Mouse (Mus musculus): ENCODE measurements at regions not wholly inside any gene's neighbourhood (a gene's known extent, or its start where the extent isn't known, plus 50 kb on each side); places are given as distances from the start of the nearest gene placed in this dataset.

DNA sequence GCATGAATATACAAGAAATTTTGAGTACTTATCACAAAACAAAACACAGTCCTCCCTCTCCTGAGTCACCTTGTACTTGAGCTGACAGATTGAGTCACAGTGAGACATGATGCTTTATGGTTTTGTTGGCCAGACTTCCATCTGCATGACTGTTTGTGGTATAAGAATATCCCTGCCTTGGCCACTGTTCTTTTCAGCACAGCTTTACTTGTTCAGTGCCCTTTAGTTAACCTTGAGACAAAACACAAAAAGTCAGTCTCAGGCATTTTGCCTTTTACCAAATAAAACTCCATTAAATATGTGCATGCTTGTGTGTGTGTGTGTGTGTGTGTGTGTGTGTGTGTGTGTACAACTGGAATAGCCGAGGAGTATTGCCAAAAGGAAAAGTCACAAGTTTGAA is 732.8 kb upstream of the Cited2 start:
- Histone ChIP-seq H3K36me3 (ENCODE audit: control insufficient read depth, insufficient read depth, low read length) (no peaks in the 10 kb centered on the region), H3K27me3 (ENCODE audit: control insufficient read depth, insufficient read depth, low read length) (no peaks in the 10 kb centered on the region), H3K4me2 (replicated peaks; ENCODE audit: low read depth, low read length) (no peak overlapping the region), H3K9me3 (ENCODE audit: control insufficient read depth, low read length) (no peaks in the 10 kb centered on the region), H3K27ac (ENCODE audit: low read depth, low read length) (no peak overlapping the region), H3K4me3 (ENCODE audit: low read length) (no peak overlapping the region), H3K9ac (ENCODE audit: low read depth, low read length) (no peak overlapping the region), H3K4me1 (ENCODE audit: control insufficient read depth, insufficient read depth, low read length) (no peaks in the 10 kb centered on the region)
- 71% methylated on average over 1 of the region's 1 CpGs for WGBS
- ATAC-seq (ENCODE audit: low FRiP score, low TSS enrichment), result no peak

DNA sequence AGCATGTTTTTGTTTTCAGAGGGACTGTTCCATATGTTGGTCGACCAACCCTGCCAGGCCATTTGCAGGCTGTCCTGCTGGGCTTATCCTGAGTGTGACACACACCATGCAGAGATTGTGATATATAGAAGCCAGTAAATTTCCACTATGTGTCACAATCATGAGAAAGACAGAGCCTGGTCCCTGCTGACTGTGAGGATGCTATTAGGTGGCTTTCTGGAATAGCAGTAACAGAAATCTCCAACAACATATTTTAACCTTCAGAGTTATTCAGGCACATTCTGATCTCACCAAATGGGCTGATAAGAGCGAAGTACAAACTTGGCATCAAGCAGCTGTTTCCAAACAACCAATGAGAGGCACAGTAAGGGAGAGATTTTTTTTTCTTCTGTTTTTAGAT is 729.2 kb upstream of the Cited2 start:
- H3K9ac ChIP-seq (ENCODE audit: low read depth, low read length), result no peak overlapping the region
- H3K4me3 ChIP-seq (ENCODE audit: low read length), result no peak overlapping the region
- no peak for ATAC-seq (ENCODE audit: low FRiP score, low TSS enrichment)
- no peak overlapping the region for H3K27ac ChIP-seq (ENCODE audit: low read depth, low read length)
- no peak overlapping the region for H3K4me2 ChIP-seq (replicated peaks; ENCODE audit: low read depth, low read length)
- H3K27me3 ChIP-seq (ENCODE audit: control insufficient read depth, insufficient read depth, low read length), result no peaks in the 10 kb centered on the region
- no peaks in the 10 kb centered on the region for H3K36me3 ChIP-seq (ENCODE audit: control insufficient read depth, insufficient read depth, low read length)
- no peaks in the 10 kb centered on the region for H3K4me1 ChIP-seq (ENCODE audit: control insufficient read depth, insufficient read depth, low read length)
- H3K9me3 ChIP-seq (ENCODE audit: control insufficient read depth, low read length), result no peaks in the 10 kb centered on the region
- 67% methylated on average over 2 of the region's 2 CpGs for WGBS

DNA sequence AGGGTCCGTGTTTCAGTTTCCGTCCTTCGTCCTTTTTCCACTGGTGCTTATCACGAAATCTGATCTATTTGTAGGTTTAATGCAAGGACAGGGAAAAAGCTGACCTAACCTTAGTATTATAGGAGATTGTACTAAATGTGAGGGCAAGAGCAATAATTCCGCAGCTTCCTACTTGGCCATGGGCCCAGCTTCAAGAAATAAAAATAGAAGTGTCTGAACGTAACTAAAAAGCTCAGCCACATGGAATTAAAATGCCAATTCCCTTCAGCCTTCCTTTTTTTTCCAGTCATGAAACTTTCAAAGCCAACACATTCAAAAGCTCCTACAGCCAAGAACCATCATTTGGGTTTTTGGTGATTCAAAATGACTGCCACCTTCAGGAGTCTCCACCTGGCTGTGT is 728.5 kb upstream of the Cited2 start:
- Histone ChIP-seq H3K9me3 (ENCODE audit: control insufficient read depth, low read length) (no peaks in the 10 kb centered on the region), H3K9ac (ENCODE audit: low read depth, low read length) (no peak overlapping the region), H3K27me3 (ENCODE audit: control insufficient read depth, insufficient read depth, low read length) (no peaks in the 10 kb centered on the region), H3K36me3 (ENCODE audit: control insufficient read depth, insufficient read depth, low read length) (no peaks in the 10 kb centered on the region), H3K4me3 (ENCODE audit: low read length) (no peak overlapping the region), H3K4me1 (ENCODE audit: control insufficient read depth, insufficient read depth, low read length) (no peaks in the 10 kb centered on the region), H3K4me2 (replicated peaks; ENCODE audit: low read depth, low read length) (no peak overlapping the region), H3K27ac (ENCODE audit: low read depth, low read length) (peak overlapping the region; percentile 30; the same call in 1 of the 2 replicates)
- no peak for ATAC-seq (ENCODE audit: low FRiP score, low TSS enrichment)
- 30% methylated on average over 6 of the region's 6 CpGs for WGBS

DNA sequence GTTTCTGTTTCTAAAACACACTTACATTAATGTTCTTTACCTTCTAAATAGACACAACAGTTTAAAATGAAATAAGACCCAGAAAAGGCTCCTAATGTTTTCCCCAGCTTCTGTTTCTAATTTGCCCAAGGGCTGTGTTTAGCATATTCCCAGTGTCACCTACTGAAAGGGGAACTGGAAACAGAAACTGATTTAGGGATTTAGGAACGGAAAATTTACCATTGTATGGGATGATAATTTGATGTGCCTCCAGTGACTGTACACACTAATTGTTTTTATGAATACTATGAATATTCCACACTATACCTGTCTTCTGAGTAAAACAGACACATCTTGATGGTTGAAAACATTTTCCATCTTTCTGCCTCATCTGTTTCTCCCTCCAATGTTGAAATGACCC is 728.0 kb upstream of the Cited2 start:
- Histone ChIP-seq H3K9me3 (ENCODE audit: control insufficient read depth, low read length) (no peaks in the 10 kb centered on the region), H3K27ac (ENCODE audit: low read depth, low read length) (no peak overlapping the region), H3K4me2 (replicated peaks; ENCODE audit: low read depth, low read length) (no peak overlapping the region), H3K9ac (ENCODE audit: low read depth, low read length) (no peak overlapping the region), H3K36me3 (ENCODE audit: control insufficient read depth, insufficient read depth, low read length) (no peaks in the 10 kb centered on the region), H3K4me1 (ENCODE audit: control insufficient read depth, insufficient read depth, low read length) (no peaks in the 10 kb centered on the region), H3K4me3 (ENCODE audit: low read length) (no peak overlapping the region), H3K27me3 (ENCODE audit: control insufficient read depth, insufficient read depth, low read length) (no peaks in the 10 kb centered on the region)
- 68% methylated on average over 1 of the region's 1 CpGs for WGBS
- ATAC-seq (ENCODE audit: low FRiP score, low TSS enrichment), result no peak

DNA sequence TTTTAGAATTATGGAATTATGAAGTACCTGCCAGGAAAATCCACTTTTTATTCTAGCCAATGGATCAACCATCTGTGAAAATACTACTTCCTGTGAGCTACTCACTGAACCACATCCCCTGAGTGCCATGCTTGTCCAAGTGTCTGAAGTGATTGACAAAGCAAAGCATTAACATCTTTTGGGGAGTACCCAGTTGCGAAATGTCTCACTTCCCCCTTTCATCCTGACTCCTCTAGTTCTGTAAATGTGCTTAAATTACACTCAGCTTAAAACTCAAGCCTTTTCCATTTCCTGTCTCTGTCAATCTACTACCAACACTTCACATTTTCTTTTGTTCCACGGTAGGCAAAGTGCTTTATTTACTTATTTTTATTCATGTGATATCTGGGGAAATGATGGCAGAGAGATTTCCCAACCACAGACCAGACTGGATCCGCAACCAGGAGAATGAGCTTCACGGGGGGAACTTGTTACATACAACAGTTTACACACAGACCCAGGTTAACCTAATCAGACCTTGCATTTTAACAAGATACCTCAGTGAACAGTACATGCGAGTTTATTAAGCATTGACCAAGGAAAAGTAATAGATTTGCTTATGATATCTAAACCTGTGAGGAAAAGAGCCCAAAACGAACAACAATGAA is 726.1 kb upstream of the Cited2 start:
- no peak for ATAC-seq (ENCODE audit: low FRiP score, low TSS enrichment)
- H3K9me3 ChIP-seq (ENCODE audit: control insufficient read depth, low read length), result no peaks in the 10 kb centered on the region
- H3K27ac ChIP-seq (ENCODE audit: low read depth, low read length), result no peak overlapping the region
- H3K9ac ChIP-seq (ENCODE audit: low read depth, low read length), result no peak overlapping the region
- H3K27me3 ChIP-seq (ENCODE audit: control insufficient read depth, insufficient read depth, low read length), result no peaks in the 10 kb centered on the region
- no peaks in the 10 kb centered on the region for H3K4me1 ChIP-seq (ENCODE audit: control insufficient read depth, insufficient read depth, low read length)
- no peak overlapping the region for H3K4me2 ChIP-seq (replicated peaks; ENCODE audit: low read depth, low read length)
- no peaks in the 10 kb centered on the region for H3K36me3 ChIP-seq (ENCODE audit: control insufficient read depth, insufficient read depth, low read length)
- 79% methylated on average over 6 of the region's 6 CpGs for WGBS
- H3K4me3 ChIP-seq (ENCODE audit: low read length), result no peak overlapping the region

DNA sequence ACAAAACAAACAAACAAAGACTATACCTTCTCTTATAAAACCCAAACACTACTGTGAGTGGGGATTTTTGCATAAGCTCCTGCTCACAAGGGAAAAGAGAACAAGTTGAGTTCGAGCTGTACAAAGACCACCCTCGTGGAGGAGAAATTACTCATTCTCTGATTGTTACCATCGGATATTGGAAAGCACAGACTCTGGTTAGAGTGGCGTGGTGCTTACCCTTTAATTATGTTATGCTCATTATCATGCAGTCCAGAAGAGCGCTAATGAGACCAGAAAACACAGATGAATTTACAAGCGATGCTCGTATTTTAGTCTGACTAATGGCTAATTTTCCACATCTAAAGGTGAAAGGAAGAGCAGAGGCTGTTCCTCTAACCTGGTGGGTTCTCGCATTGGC is 721.7 kb upstream of the Cited2 start:
- no peaks in the 10 kb centered on the region for H3K27me3 ChIP-seq (ENCODE audit: control insufficient read depth, insufficient read depth, low read length)
- H3K9me3 ChIP-seq (ENCODE audit: control insufficient read depth, low read length), result no peaks in the 10 kb centered on the region
- H3K27ac ChIP-seq (ENCODE audit: low read depth, low read length), result no peak overlapping the region
- H3K4me3 ChIP-seq (ENCODE audit: low read length), result no peak overlapping the region
- no peak overlapping the region for H3K9ac ChIP-seq (ENCODE audit: low read depth, low read length)
- no peaks in the 10 kb centered on the region for H3K4me1 ChIP-seq (ENCODE audit: control insufficient read depth, insufficient read depth, low read length)
- H3K36me3 ChIP-seq (ENCODE audit: control insufficient read depth, insufficient read depth, low read length), result no peaks in the 10 kb centered on the region
- WGBS, result 81% methylated on average over 8 of the region's 8 CpGs
- H3K4me2 ChIP-seq (replicated peaks; ENCODE audit: low read depth, low read length), result no peak overlapping the region
- no peak for ATAC-seq (ENCODE audit: low FRiP score, low TSS enrichment)

DNA sequence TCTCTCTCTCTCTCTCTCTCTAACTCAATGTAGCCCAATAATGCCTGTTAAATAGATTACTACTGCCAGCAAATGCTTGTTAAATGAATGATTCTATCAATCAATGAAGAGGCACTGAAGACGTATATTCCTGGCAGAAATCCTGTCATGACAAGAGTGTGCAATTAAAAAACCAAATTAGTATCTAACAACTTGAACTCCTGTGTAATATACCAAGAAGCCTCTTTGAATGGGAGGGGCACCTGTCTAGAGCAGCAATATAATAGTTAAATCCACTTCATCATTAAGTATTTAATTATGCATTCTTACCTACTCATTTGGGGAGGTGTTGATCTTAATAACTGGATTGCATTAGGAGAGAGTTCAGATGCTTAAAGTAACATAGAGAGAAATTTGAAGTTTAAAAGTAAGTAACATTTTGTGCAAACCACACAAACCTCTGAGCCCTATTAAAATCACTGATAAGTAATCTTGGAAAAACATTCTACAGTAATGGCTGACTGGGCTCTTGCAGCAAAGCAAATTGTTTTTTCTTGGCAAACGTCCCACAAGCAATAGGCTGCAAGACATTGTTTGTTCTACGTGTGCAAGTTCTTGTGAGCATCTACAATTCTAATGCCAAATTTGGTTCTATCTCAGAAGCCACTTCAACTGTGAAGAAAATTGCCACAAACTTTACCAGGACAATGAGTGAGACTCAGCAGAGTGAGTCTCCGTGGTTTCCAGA is 719.7 kb upstream of the Cited2 start:
- no peak overlapping the region for H3K9ac ChIP-seq (ENCODE audit: low read depth, low read length)
- no peak overlapping the region for H3K4me3 ChIP-seq (ENCODE audit: low read length)
- no peaks in the 10 kb centered on the region for H3K9me3 ChIP-seq (ENCODE audit: control insufficient read depth, low read length)
- H3K4me2 ChIP-seq (replicated peaks; ENCODE audit: low read depth, low read length), result no peak overlapping the region
- no peaks in the 10 kb centered on the region for H3K27me3 ChIP-seq (ENCODE audit: control insufficient read depth, insufficient read depth, low read length)
- WGBS, result 52% methylated on average over 4 of the region's 4 CpGs
- H3K27ac ChIP-seq (ENCODE audit: low read depth, low read length), result no peak overlapping the region
- no peaks in the 10 kb centered on the region for H3K4me1 ChIP-seq (ENCODE audit: control insufficient read depth, insufficient read depth, low read length)
- no peaks in the 10 kb centered on the region for H3K36me3 ChIP-seq (ENCODE audit: control insufficient read depth, insufficient read depth, low read length)
- ATAC-seq (ENCODE audit: low FRiP score, low TSS enrichment), result no peak

DNA sequence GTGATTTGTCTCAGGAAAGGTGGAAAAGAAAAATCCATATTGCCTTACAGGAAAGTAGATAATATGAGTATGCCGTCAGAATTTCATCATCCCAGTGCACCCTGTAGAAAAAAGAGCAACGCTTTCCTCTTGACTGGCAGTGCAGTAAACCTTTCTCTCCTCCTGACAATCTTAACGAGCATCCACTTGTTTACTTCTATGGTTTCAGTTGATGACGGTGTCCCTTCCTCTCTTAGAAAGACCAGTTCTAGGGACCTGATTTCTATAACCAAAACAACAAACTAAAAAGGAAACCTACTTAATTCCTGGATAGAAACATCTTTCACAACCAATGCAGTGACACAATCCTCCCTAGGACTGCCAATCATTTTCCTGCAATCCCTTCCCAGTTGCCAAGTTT is 714.3 kb upstream of the Cited2 start:
- 58% methylated on average over 4 of the region's 4 CpGs for WGBS
- Histone ChIP-seq H3K36me3 (ENCODE audit: control insufficient read depth, insufficient read depth, low read length) (no peaks in the 10 kb centered on the region), H3K4me2 (replicated peaks; ENCODE audit: low read depth, low read length) (no peak overlapping the region), H3K27me3 (ENCODE audit: control insufficient read depth, insufficient read depth, low read length) (no peaks in the 10 kb centered on the region), H3K4me3 (ENCODE audit: low read length) (no peak overlapping the region), H3K9ac (ENCODE audit: low read depth, low read length) (no peak overlapping the region), H3K4me1 (ENCODE audit: control insufficient read depth, insufficient read depth, low read length) (no peaks in the 10 kb centered on the region), H3K9me3 (ENCODE audit: control insufficient read depth, low read length) (no peaks in the 10 kb centered on the region), H3K27ac (ENCODE audit: low read depth, low read length) (no peak overlapping the region)
- ATAC-seq (ENCODE audit: low FRiP score, low TSS enrichment), result no peak

DNA sequence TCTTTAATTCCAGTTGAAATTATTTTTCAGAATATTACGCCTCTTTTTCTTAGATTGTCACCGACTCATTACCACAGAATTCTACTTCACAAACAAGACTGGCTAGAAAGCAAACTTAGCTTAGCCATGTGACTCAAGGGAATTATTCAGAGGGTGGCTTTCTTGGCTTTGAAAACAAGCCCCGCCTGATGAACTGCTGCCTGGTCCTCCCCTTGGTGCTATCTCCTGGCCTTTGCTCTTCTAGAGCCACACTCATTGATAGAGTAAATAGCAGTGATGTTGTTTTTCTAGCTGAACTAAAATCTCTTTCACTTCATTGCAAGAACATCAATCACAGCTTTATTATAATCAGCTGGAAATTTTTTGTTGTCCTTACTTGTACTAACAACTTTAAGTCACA is 713.0 kb upstream of the Cited2 start:
- Histone ChIP-seq H3K9ac (ENCODE audit: low read depth, low read length) (no peak overlapping the region), H3K36me3 (ENCODE audit: control insufficient read depth, insufficient read depth, low read length) (no peaks in the 10 kb centered on the region), H3K4me3 (ENCODE audit: low read length) (no peak overlapping the region), H3K27ac (ENCODE audit: low read depth, low read length) (no peak overlapping the region), H3K27me3 (ENCODE audit: control insufficient read depth, insufficient read depth, low read length) (no peaks in the 10 kb centered on the region), H3K4me2 (replicated peaks; ENCODE audit: low read depth, low read length) (no peak overlapping the region), H3K9me3 (ENCODE audit: control insufficient read depth, low read length) (no peaks in the 10 kb centered on the region), H3K4me1 (ENCODE audit: control insufficient read depth, insufficient read depth, low read length) (no peaks in the 10 kb centered on the region)
- ATAC-seq (ENCODE audit: low FRiP score, low TSS enrichment), result no peak
- WGBS, result 69% methylated on average over 3 of the region's 3 CpGs
